Mouse (Mus musculus) splenic B cell, adult 2 months (primary cell): ENCODE data around the gene Rbm28.
A peak's percentile ranks its signal among the peaks of the same experiment; 100 is the strongest.

ENCODE experiments used
- DNase-seq: peaks from one replicate; pipeline ENCODE4 v3.0.0-alpha.2; 2011; ENCODE audit warnings: low read depth, low spot score
- H3K27me3 ChIP-seq: 2 replicates; pipeline ENCODE4 v1.6.1; 2012; ENCODE audit warnings: mild to moderate bottlenecking, low read length, moderate library complexity, mixed read lengths; ENCODE audit not compliant: control insufficient read depth, poor library complexity, insufficient read depth, severe bottlenecking
- H3K36me3 ChIP-seq: 2 replicates; pipeline ENCODE4 v1.6.1; 2012; ENCODE audit warnings: mild to moderate bottlenecking, low read length, moderate library complexity, mixed read lengths; ENCODE audit not compliant: control insufficient read depth, poor library complexity, insufficient read depth, severe bottlenecking

Rbm28 gene

DNA sequence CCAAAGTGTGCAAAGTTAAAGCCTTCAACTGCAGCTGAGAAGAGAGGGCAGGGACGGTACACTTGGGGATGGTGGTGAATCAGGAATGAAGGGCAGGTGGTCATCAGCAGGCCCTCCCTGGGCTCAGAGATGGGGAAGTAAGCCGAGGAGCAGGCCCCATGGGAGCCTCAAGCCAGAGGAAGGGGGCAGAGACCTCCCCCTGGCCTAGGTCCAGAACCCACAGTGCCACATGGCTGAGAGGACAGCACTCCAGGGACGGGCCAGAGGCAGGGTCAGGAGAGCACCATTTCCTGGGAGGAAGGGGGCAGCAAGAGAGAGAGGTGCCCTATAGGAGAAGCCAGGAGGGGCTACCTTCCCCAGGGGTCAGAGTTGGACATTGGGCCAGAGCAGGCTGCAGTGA, 35.7 kb upstream of the Rbm28 start:
- DNase-seq, result no peak

GRCm38 (mm10) chr6:29199223-29199855, 34.5 kb upstream of the Rbm28 start:
- Histone ChIP-seq H3K27me3 (no peaks in the 10 kb centered on the region), H3K36me3 (peaks cover 6% of the 10 kb centered on the region; the same call in 1 of the 2 replicates)
- no peak for DNase-seq

More for the DNA sequence above, 35.7 kb upstream of the Rbm28 start:
- Histone ChIP-seq H3K27me3 (no peaks in the 10 kb centered on the region), H3K36me3 (peaks cover 8% of the 10 kb centered on the region; the same call in 1 of the 2 replicates)

- H3K27me3 ChIP-seq, result no peaks in the 10 kb centered on the region
- peak; percentile 88 for DNase-seq
- H3K36me3 ChIP-seq, result 0 out of 2 replicates have a peak, but pooled peaks cover 4% of the 10 kb centered on the region
Observed at GRCm38 (mm10) chr6:29198309-29199222, 33.8 kb upstream of the Rbm28 start.

- Histone ChIP-seq H3K27me3 (no peaks in the 10 kb centered on the region), H3K36me3 (no peaks in the 10 kb centered on the region)
- peak; percentile 42 for DNase-seq
Observed at GRCm38 (mm10) chr6:29195846-29196698, 31.3 kb upstream of the Rbm28 start.

DNA sequence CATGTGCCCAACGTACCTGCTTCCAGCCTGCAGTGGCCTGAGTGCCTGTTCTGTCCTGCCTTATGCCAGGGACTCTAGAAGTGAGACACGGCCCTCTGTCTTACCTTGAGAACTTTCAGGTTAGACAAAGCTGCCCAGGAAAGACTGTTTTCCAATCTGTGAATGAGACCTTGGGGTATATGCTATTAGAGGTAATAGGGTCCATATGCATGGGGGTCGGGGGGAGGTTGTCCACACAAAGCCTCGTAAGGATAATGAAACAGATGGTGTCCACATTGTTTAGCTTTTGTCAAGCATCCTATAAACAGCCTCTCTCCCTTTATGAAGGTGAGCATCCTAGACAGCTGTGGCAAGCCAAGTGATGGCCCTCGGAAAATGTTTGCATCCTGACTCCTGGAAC, 30.3 kb upstream of the Rbm28 start:
- Histone ChIP-seq H3K36me3 (no peaks in the 10 kb centered on the region), H3K27me3 (no peaks in the 10 kb centered on the region)
- no peak for DNase-seq

GRCm38 (mm10) chr6:29193961-29194750, 29.4 kb upstream of the Rbm28 start:
- DNase-seq, result no peak
- H3K36me3 ChIP-seq, result no peaks in the 10 kb centered on the region

DNA sequence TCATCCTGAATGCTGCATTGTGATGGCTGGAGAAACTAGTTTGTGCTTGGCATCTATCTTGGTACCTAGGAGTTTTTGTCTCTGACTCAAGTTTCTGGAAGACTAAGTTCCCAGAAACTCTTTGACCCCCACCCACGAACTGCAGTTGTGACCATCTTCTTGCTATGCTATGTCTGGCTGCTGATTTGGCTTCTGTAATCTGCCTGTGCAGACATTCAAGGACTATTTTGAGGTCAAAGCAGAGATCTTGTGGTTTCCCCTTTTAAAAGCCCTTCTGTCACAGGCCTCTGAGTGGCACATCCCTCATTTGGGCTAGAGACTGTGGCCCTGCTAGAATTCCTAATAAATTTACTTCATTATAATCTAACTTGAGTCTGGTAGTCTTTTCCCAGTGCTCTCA, 23.1 kb upstream of the Rbm28 start:
- Histone ChIP-seq H3K27me3 (no peaks in the 10 kb centered on the region; the same call in 1 of the 2 replicates), H3K36me3 (no peaks in the 10 kb centered on the region)
- no peak for DNase-seq

More at GRCm38 (mm10) chr6:29193961-29194750, 29.4 kb upstream of the Rbm28 start:
- H3K27me3 ChIP-seq, result no peaks in the 10 kb centered on the region; the same call in 1 of the 2 replicates

DNA sequence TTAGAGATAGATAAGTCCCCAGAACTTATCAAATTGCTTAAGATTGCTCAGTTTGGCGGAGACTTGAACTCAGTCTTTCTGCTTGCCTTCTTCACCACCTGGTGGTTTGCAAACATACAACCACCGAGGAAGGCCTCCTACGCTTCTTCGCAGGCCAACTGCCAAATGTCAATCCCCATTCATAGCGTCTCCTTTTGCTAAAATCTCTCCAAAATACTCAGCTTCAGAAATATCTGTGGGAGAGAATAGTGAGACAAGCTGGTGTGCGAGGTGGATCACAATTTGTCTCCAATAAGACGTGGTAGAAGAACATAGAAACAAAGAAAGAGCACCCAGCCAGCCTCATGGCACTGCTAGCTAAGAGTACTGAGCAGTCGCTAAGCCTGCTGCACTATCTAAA, 15.0 kb upstream of the Rbm28 start:
- Histone ChIP-seq H3K27me3 (no peaks in the 10 kb centered on the region), H3K36me3 (no peaks in the 10 kb centered on the region)
- DNase-seq, result no peak

DNA sequence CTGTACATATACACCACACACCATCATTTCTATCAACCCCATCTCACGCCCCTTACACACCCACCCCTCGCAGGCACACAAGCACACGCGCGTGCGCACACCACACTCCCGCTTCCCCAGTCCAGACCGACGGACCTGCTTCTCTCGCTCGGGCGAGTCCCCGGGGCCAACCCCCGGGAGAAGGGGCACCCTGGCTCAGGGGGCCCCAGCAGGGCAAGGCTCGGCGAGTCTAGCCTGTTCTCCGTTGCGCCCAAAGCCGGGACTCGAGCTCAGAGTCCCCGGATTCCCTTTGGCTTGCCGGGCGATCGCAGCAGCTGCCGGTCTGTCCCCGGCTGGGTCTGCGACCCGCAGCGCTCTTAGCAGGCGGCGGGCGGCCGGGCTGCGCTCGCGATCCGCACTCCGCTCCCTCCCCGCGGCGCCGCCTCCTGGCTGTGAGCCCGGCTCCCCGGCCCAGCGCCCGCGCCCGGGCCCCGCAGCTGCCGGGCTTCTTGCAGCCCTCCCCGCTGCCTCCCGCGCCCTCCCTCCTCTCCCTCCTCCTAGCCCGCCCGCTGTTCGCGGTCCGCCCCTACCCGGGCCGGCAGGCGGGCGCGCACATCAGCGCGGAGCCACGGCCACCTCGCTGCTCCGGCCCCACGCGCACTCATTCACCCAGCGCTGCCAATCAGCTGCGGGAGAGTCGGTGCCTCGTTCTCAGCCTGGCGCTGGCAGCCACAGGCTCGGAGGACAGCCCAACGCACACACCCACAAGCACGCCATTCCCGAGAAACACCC, 14.3 kb upstream of the Rbm28 start, which contains the start of gene Prrt4:
Gene Prrt4, minus strand, starts transcription at position 697 of the 771 bp plus-strand sequence.
- H3K27me3 ChIP-seq, result no peaks in the 10 kb centered on the region
- no peaks in the 10 kb centered on the region for H3K36me3 ChIP-seq
- DNase-seq, result no peak

- Histone ChIP-seq H3K36me3 (no peaks in the 10 kb centered on the region), H3K27me3 (no peaks in the 10 kb centered on the region)
Observed at GRCm38 (mm10) chr6:29177901-29178879, 13.4 kb upstream of the Rbm28 start.

GRCm38 (mm10) chr6:29175113-29175512, 10.3 kb upstream of the Rbm28 start:
- DNase-seq, result no peak
- Histone ChIP-seq H3K27me3 (no peaks in the 10 kb centered on the region), H3K36me3 (no peaks in the 10 kb centered on the region)

More at GRCm38 (mm10) chr6:29177901-29178879, 13.4 kb upstream of the Rbm28 start:
- peak; percentile 56 for DNase-seq

- no peak for DNase-seq
- no peaks in the 10 kb centered on the region for H3K27me3 ChIP-seq
- no peaks in the 10 kb centered on the region for H3K36me3 ChIP-seq
Observed at GRCm38 (mm10) chr6:29174368-29174767, 9.6 kb upstream of the Rbm28 start.
